Mouse (Mus musculus) brain, embryonic 14.5 days (tissue): ENCODE results near the gene Tnpo2. TPM values are rescaled to one million over a fixed set of nuclear protein-coding genes. Genes with fewer than 3 reads are reported as not detected.
A peak's percentile ranks its signal among the peaks of the same experiment; 100 is the strongest.

Experiments
- DNase-seq: peaks from one replicate; pipeline ENCODE4 v3.0.0-alpha.2; 2011; ENCODE audit warnings: low read depth
- CTCF ChIP-seq: fragments of 200-500 bp; IDR thresholded peaks from 2 replicates; pipeline ENCODE4 v1.5.1; 2012; ENCODE audit warnings: inconsistent platforms, mild to moderate bottlenecking, moderate library complexity, borderline replicate concordance; ENCODE audit not compliant: insufficient read depth, insufficient read length; ENCODE audit errors: extremely low read depth
- POLR2A ChIP-seq: fragments of 200-500 bp; IDR thresholded peaks from 2 replicates; pipeline ENCODE4 v1.6.1; 2012; ENCODE audit warnings: mild to moderate bottlenecking, inconsistent platforms, borderline replicate concordance; ENCODE audit not compliant: poor library complexity, insufficient read depth, insufficient read length, severe bottlenecking; ENCODE audit errors: extremely low read depth
- polyA plus RNA-seq: library from polyadenylated mRNA; depleted of rRNA; stranded (reverse); fragments of >200 nt; gene quantifications from 2 replicates; pipeline ENCODE4 v1.2.3, GENCODE M21; 2012

Tnpo2 gene
- polyA plus RNA-seq, 1 experiment: 140 TPM

DNA sequence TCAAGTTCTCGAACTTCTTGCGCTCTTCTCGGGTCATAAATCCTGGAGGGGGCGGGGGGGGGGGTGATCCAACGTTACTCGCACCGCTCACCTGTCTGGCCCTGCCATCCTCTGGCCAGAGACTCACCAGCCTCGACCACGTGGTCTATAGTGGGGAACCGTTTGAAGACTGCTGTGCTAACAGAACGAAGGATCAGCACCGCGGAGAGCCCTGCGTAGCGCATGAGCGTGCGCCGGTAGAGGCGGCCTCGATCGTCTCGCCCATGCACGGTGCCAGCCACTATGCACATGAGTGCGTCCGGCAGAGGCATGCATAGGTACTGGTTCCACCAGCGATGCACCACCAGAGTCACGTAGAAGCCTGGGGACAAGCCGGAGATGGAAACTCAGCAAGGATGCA, 25.5 kb upstream of the Tnpo2 start:
- TF ChIP-seq CTCF: no peak
- TF ChIP-seq POLR2A: no peak
- DNase-seq: no peak

DNA sequence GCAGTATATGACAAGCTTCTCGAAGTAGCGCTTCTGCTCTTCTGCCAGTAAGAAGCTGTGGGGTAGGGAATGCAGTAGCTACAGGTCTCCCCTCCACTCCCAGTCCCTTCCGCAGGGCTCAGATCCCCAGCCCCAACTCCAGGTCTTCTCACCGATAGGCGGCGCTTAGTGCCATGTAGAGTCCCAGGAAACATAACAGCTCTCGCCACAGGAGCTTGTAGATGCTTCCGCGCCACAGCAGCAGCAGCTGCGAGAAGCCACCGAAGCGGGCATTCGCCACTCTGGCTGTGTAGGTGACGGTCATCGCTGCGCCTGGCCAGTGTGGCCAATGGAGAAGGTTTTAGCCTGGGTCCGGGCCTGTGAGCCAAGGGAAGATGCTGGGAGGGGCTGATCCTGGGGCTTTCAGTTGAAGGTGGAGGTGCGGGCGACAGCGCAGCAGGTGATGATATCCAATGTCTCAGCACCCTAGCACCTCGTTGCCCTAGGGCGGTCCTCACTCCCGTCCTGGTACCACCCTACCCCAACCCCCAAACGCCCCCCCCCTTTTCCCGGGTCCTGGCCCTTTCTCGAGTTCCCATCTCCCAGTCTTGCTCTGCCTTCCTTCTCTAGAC, 23.4 kb upstream of the Tnpo2 start:
- DNase-seq: peak; percentile 88
- TF ChIP-seq POLR2A: no peak
- peak; percentile 72 for TF ChIP-seq CTCF

DNA sequence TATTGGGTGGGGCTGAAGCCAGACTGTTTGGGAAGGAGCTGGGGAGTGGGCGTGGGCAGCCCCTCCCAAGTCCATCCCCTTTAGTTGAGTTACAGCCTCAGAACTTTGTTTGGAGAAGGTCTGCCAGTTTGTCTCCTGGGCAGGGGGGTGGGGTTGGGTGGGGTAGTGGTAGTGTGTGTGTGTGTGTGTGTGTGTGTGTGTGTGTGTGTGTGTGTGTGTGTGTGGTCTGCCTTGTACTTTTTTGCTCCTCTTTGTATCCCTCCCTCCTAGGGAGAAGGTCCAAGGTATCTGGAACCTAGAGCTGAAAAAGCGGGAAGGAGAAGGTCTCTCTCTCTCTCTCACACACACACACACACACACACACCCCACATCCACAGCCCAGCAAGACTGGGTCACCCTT, 22.3 kb upstream of the Tnpo2 start, which contains the start of gene Best2:
Gene Best2 (minus strand): TSS at position 101 of the 400 bp plus-strand sequence.
- TF ChIP-seq CTCF (no peak), POLR2A (no peak)
- no peak for DNase-seq

DNA sequence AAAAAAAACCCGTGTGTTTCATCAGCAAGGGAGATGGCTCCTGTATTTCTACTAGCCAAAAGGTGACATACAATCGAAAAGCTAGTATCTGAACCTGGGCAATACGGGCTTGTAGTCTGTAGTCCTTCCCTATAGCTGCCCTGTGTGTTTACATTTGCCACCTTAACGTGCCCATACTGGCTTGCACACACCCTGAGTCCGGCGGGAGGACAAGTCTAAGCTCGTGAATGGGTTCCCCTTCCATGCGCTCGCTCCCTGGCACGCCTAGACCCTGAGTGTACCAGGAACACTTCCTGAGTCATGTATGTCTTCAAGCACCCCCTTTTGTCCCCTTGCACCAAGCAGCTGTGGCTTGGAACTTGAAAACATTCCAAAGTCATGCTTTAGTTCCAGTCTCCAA, 20.0 kb upstream of the Tnpo2 start:
- DNase-seq: no peak
- TF ChIP-seq CTCF (no peak), POLR2A (no peak)

DNA sequence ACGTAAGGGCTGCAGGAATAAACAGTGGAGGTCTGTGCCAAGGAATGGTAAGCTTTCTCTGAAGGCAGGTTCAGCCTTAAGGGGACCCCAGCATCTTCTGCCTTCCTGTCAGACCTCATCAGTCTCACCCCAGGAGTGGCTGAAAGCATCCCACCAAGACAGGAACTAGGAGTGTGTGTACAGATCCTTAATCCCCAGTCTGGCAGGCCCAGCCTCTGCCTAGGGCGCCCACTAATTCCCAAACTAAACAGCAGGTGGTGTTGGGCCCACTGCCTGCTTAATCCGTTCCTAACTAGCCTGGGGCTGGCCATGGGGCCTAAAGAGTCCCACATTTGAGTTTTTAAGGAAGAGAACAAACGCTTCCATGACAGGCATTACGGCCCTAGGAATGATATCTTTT, 19.5 kb upstream of the Tnpo2 start:
- TF ChIP-seq CTCF (no peak), POLR2A (no peak)
- no peak for DNase-seq

DNA sequence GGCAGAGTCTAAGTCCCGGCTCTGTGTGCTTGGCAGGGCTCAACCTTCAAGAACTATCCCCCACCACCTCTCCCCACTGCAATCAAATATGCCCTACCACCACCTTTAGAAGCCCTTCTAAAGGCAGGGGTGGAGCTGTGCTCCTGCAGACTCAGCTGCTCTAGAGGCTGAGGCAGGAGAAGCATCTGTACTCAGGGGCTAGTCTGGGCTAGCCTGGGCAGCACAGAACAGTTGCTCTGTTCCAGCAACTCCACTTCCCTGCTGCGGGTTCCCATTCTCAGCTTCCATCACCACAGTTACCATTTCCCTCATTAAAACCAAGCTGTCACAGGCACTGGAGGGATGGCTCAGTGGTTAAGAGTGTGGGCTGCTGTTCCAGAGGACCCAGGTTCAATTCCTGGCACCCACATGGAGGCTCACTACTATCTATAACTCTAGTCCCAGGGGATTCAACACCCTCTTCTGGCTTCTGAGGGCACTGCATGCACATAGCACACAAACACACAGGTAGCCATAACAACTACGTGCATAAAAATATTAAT, 15.1 kb upstream of the Tnpo2 start:
- TF ChIP-seq CTCF (no peak), POLR2A (no peak)
- no peak for DNase-seq

DNA sequence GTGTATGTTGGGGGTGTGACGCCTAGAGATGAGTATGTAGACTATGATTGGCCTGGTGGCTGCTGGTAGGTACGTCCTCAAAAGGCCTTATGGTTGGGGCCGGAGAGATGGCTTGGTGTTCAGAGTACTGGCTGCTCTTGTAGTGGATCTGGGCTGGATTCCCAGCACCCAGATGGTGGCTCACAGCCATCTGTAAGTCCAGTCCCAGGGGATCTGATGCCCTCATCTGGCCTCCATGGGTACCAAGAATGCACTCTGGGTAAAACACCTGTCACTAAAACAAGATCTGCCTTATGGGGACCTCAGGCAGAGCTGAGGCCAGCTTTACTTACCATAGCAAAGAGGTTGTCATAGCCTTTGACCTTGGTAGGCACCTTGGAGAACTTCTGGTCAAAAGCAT, 12.9 kb upstream of the Tnpo2 start:
- DNase-seq: no peak
- TF ChIP-seq POLR2A (no peak), CTCF (no peak)

DNA sequence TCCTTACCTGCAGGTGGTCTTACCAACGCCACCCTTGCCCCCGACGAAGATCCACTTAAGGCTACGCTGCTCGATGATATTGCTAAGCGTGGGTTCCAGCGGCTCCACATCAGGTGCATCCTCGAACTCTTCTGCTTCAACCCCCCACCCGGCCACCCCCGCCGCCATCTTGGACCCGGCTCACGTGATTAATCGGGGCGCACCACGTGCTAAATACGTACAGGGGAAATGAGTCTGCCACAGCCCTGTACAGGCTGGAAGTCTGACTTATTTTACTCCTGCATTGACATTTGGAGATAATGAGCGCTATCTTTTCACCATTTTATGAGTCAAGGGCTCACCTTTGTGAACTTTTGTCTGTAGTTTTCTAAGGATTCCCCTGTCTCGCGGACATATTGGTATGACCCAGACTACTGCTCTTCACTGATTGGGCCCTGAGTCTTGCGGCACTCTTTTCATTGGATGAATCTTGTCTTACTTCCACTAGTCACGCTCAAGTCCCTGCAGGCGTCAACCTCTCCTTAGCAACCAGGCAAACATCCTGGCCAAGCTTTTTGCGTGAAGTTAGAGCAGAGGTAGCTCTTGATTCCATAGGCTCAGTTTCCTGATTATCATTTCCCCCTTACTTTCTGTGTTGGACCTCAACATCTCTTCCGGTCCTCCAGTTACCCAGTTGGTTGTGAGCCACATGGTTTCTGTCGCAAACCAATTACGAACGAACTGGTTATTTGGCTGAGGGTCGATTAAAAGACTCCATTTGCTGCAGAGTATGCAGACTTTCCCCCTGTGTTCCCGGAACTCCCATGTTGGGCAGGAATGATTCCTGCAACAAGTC, 11.4 kb upstream of the Tnpo2 start, which contains the start of gene Asna1:
Gene Asna1 (minus strand): TSS at position 184 of the 835 bp plus-strand sequence.
- no peak for TF ChIP-seq CTCF
- TF ChIP-seq POLR2A: peak; percentile 31; the same call in 1 of the 2 replicates
- peak; percentile 98 for DNase-seq

DNA sequence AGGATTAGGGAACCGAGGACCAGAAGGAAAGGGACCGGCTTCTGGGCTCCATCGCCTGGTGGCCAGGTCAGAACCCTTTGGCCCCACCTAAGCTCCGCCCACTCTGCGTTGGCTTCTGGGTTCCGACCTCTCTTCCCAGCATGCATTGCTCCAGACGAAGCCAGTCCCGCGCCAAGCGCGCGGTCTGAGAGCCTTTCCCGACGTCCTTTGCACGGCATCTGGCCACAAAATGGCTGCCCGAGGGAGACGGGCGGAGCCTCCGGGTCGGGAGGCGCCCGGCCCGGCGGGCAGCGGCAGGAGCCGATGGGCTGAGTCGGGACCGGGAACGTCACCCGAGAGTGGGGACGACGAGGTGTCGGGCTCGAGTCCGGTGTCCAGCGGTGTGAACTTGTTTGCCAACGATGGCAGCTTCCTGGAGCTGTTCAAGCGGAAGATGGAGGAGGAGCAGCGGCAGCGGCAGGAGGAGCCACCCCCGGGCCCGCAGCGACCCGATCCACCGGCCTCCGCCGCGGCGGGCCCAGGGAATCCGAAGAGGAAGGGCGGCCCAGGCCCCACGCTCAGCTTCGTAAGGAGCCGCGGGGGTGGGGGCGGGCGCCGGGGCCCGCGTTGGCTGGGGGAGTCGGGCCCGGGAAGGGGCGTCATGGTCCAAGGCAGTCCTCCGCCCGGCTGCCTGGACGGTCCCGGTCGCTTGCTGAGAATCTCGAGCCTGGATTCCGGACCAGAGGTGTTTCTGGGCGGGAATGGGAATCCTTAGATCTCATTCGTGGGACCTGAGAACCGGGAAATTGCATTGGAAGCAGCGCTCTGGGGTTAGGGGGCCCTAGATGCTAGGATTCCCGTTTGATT, 9.8 kb upstream of the Tnpo2 start, which contains the start of gene Trir:
Gene Trir (plus strand): TSS at position 154 of the 846 bp plus-strand sequence.
- peak; percentile 97 for DNase-seq
- TF ChIP-seq CTCF (no peak), POLR2A (peak; percentile 96)

DNA sequence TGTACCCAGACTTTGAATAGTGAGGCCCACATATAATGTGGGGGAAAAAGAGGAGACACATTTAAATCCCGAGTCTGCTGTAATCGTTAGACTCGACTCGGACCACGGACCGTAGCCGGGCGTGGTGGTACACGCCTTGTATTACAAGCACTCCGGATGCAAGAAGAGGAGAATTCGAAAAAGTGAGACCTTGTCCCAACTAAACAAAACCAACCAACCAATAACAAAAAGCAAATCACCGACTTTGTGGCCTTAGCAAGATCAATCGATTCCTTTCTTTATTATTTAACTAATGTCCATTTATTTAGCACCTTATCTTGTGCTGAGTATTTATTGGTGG, 9.2 kb upstream of the Tnpo2 start:
- DNase-seq: peak; percentile 30
- no peak for TF ChIP-seq POLR2A
- no peak for TF ChIP-seq CTCF

DNA sequence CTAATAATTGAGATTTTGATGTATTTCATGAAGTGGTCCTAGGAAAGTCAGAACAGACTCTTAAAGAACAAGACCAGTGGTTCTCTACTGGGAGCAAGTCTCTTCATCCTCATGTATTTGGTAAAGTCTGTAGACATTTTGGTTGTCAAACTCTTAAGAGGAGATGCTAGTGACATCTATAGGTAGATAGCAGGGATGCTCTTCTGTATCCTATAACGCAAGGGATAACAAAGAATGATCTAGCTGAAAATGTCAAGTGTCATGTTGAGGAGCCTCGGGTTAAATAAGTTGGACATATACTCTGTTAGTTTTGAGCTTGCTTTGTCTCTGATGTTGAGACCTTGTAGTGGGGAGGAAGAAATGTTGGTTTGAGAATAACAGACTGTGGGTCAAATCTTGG, 8.8 kb upstream of the Tnpo2 start:
- TF ChIP-seq POLR2A: no peak
- TF ChIP-seq CTCF: no peak
- DNase-seq: peak; percentile 35

DNA sequence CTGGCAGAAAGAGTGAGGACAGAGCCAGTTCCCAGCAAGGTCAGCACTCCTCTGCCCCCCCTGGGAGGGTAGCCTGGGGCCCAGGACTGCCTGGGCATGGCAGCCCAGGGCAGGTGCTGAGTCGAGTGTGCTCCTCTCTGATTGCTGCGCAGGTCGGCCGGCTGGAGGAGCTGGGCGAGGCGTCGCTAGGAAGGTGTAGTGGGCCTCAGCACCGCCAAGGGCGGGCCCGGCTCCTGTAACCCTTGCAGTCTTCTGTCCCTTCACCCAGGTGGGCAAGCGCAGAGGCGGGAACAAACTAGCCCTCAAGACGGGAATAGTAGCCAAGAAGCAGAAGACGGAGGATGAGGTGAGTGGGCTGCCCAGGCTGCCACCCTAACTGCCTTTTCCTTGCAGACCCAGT, 7.4 kb upstream of the Tnpo2 start:
- DNase-seq: no peak
- TF ChIP-seq CTCF (no peak), POLR2A (no peak)

DNA sequence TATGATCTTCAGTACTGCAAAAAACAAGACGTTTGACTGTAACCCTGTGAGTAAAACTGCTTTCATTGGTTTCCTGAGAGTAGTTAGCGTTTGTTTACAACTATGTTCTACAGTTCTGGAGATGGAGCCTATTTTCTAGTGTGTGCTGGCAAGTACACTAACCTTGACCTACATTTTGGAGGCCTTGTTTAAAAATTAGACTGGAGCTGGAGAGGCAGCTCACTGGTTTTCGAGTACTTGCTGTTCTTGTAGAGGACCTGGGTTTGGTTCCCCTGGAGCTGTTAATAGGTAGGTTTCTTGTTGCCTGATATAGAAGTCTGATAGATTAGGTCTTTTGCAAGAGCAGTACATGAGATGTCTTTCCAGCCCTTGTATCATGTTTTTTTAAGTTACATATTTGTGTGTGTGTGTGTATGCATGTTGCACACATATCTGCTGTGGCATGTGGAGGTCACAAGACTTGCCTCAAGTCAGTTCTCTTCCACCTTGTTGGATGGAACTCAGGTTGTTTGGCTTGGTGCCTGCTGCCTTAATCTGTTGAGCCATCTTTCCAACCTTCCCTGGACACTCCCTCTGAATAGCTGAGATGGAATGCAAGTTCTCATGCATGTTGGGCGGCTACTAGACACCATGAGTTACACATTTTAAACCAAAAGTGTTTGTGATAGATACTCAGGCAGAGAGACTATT, 3.9 kb upstream of the Tnpo2 start:
- TF ChIP-seq CTCF (no peak), POLR2A (no peak)
- DNase-seq: no peak

DNA sequence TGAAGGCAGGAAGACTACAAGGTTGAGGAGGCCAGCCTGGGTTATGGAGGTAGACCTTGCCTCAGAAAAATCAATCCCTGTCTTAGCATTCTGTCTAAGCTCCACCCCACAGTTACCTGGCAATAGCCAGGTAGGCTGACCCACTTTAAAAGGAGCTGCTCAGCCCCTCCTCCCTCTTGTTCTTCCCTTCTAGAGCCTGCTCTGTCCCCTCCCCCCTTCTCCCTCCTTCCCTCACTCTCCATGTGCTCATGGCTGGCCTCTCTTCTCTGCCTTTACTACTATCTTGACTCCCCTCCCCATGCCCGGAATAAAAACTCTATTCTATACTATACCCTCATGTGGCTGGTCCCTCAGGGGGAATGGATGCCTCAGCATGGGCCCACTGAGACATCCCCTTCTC, 2.8 kb upstream of the Tnpo2 start:
- DNase-seq: no peak
- TF ChIP-seq CTCF (no peak), POLR2A (no peak)
